Mouse (Mus musculus) liver, adult 2 months (tissue): ENCODE measurements at regions not wholly inside any gene's neighbourhood (a gene's known extent, or its start where the extent isn't known, plus 50 kb on each side); places are given as distances from the start of the nearest gene placed in this dataset.

ENCODE experiments used
- CTCF ChIP-seq: fragments of 200-500 bp; IDR thresholded peaks from 2 replicates; pipeline ENCODE4 v1.5.1; 2011; ENCODE audit warnings: low read depth, low read length, control low read depth
- POLR2A ChIP-seq: fragments of 200-500 bp; IDR thresholded peaks from 2 replicates; pipeline ENCODE4 v1.6.1; 2011; ENCODE audit warnings: low read length, control low read depth; ENCODE audit not compliant: insufficient read depth; ENCODE audit errors: extremely low read depth

DNA sequence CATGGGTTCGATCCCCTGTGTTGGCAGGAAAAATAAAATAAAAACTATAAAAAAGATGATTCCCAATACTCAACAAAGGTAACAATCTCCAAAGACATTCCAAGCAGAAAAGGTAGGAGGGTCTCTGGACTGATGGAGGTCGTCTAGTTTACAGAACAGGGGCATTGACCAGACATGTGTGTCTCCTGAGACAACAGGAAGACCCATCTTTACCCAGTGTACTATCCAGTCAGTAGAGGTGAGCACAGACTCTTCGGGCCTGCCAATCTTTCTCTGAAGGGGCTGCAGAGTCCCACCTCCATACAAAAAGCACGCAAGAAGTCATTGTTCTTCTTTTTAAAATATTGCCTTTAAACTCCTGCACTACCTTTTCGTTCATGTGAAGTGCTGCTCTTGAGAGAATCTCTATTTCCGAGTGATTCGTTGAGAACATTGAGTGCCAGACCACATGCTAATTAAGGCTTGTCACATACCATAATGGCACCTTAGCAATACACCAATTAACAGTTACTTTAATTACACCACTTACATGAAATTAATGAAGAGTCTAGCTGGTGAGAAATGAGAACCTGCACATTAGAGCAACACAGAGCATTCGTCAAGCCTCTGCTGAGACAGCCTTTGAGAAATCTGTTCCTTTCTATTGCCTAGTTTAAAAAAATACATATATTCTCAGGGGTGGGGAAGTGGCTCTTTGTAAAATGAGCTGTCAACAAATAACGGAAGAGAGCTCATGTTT is 69.5 kb upstream of the Mycn start:
- TF ChIP-seq CTCF (no peak), POLR2A (no peak)
